Mouse (Mus musculus): ENCODE results near the gene Bmyc. TPM values are rescaled to one million over a fixed set of nuclear protein-coding genes. Genes with fewer than 3 reads are reported as not detected.
"Not testable (repeated sequence)": the region's sequence is repeated elsewhere in the genome, so short reads cannot be mapped to it uniquely, and the experiment has no call there.

Gene Bmyc
- polyA plus RNA-seq, 1 experiment: 36.4 TPM

- Histone ChIP-seq H3K4me1 (replicated peaks; ENCODE audit: control insufficient read depth, insufficient read depth, low read length) (no peaks in the 10 kb centered on the region), H3K27me3 (ENCODE audit: control insufficient read depth, insufficient read depth, low read length) (no peaks in the 10 kb centered on the region), H3K36me3 (ENCODE audit: control insufficient read depth, insufficient read depth, low read length) (no peaks in the 10 kb centered on the region), H3K4me3 (ENCODE audit: control insufficient read depth, insufficient read depth, low read length) (no peak overlapping the region), H3K27ac (ENCODE audit: control insufficient read depth, insufficient read depth, low read length) (no peak overlapping the region)
- no peak for DNase-seq
- no peak for TF ChIP-seq CTCF (IDR thresholded peaks at IDR 0.05; ENCODE audit: borderline replicate concordance, control insufficient read depth, extremely low read depth, insufficient read depth, low read length, poor library complexity)
- TF ChIP-seq POLR2A (IDR thresholded peaks at IDR 0.05; ENCODE audit: control insufficient read depth, extremely low read depth, insufficient read depth, low read length, poor library complexity): no peak
Measured at GRCm38 (mm10) chr2:25717222-25717621, 10.7 kb downstream of the Bmyc start.

DNA sequence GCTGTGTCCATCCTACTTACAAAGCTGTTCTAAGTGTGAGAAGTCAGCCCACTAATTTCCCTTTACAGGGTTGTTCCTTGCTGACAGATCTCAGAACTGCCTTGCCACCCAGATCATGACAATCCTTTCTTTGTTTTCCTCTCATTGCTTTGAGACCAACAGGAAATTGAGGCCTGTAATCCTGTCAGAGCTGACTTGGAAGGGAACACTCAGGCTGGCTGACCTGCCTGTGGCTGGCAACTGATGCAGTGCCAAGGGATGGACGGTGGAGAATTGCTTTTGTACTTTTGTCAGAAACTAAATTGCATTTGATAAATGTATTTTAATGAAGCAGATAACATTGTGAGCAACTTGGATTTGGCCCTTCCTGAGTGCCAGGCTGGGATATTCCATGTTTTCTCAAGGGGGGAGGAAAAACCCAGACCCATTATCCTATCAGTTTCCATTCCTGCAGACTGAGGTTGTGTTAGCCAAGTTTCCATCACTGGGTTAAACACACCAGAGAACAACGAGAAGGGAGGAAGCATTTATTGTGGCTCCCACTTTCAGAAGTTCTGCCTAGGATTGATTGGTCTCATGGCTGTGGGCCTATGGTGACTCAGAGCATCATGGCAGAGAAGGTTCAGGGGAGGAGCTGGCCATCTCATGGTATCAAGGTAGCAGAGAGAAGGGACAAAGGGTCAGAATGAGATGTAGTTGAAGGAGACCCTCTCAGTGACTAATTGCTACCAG lies 26.8 kb downstream of the Bmyc start:
- Histone ChIP-seq H3K4me1 (replicated peaks; ENCODE audit: control insufficient read depth, insufficient read depth, low read length) (no peaks in the 10 kb centered on the region), H3K36me3 (ENCODE audit: control insufficient read depth, insufficient read depth, low read length) (no peaks in the 10 kb centered on the region), H3K27ac (ENCODE audit: control insufficient read depth, insufficient read depth, low read length) (no peak overlapping the region), H3K4me3 (ENCODE audit: control insufficient read depth, insufficient read depth, low read length) (no peak overlapping the region), H3K27me3 (ENCODE audit: control insufficient read depth, insufficient read depth, low read length) (no peaks in the 10 kb centered on the region)
- WGBS: 58% methylated on average over 2 of the region's 2 CpGs
- TF ChIP-seq CTCF (IDR thresholded peaks at IDR 0.05; ENCODE audit: borderline replicate concordance, control insufficient read depth, extremely low read depth, insufficient read depth, low read length, poor library complexity): no peak
- no peak for TF ChIP-seq POLR2A (IDR thresholded peaks at IDR 0.05; ENCODE audit: control insufficient read depth, extremely low read depth, insufficient read depth, low read length, poor library complexity)
- no peak for DNase-seq

- H3K36me3 ChIP-seq (ENCODE audit: control insufficient read depth, insufficient read depth, low read length); H3K27ac ChIP-seq (ENCODE audit: control insufficient read depth, insufficient read depth, low read length); H3K4me1 ChIP-seq (replicated peaks; ENCODE audit: control insufficient read depth, insufficient read depth, low read length); H3K27me3 ChIP-seq (ENCODE audit: control insufficient read depth, insufficient read depth, low read length); H3K4me3 ChIP-seq (ENCODE audit: control insufficient read depth, insufficient read depth, low read length); DNase-seq: not testable (repeated sequence)
- WGBS: 94% methylated on average over 3 of the region's 3 CpGs
Measured at GRCm38 (mm10) chr2:25736709-25737108, 30.2 kb downstream of the Bmyc start, which contains the start of gene Obp2b. Obp2b (plus strand) TSS chr2:25737009.

- 32% methylated on average over 1 of the region's 1 CpGs for WGBS
- no peak for DNase-seq
- Histone ChIP-seq H3K4me3 (ENCODE audit: control insufficient read depth, insufficient read depth, low read length) (no peak overlapping the region), H3K4me1 (replicated peaks; ENCODE audit: control insufficient read depth, insufficient read depth, low read length) (no peaks in the 10 kb centered on the region), H3K27ac (ENCODE audit: control insufficient read depth, insufficient read depth, low read length) (no peak overlapping the region), H3K36me3 (ENCODE audit: control insufficient read depth, insufficient read depth, low read length) (no peaks in the 10 kb centered on the region), H3K27me3 (ENCODE audit: control insufficient read depth, insufficient read depth, low read length) (no peaks in the 10 kb centered on the region)
- TF ChIP-seq CTCF (IDR thresholded peaks at IDR 0.05; ENCODE audit: borderline replicate concordance, control insufficient read depth, extremely low read depth, insufficient read depth, low read length, poor library complexity) (no peak), POLR2A (IDR thresholded peaks at IDR 0.05; ENCODE audit: control insufficient read depth, extremely low read depth, insufficient read depth, low read length, poor library complexity) (no peak)
Measured at GRCm38 (mm10) chr2:25741671-25742070, 35.1 kb downstream of the Bmyc start.

DNA sequence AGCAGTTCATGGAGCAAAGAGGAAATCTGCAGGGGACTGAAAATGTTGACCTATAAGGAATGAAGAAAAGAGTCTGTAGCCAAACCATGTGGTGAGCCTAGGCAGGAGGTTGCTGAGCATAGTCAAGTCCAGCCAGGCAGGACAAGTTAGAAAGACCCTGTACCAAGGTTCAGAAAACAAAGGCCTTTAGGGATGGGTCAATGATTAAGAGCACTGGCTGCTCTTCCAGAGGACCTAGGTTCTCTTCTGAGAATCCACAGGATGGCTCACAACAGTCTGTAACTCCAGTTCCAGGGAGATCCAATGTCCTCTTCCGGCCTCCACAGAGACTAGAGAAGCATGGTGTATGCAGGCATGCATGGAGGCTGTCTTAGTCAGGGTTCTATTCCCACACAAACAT lies 47.7 kb downstream of the Bmyc start:
- DNase-seq: no peak
- Histone ChIP-seq H3K4me1 (replicated peaks; ENCODE audit: control insufficient read depth, insufficient read depth, low read length) (no peaks in the 10 kb centered on the region), H3K27me3 (ENCODE audit: control insufficient read depth, insufficient read depth, low read length) (no peaks in the 10 kb centered on the region), H3K4me3 (ENCODE audit: control insufficient read depth, insufficient read depth, low read length) (no peak overlapping the region), H3K36me3 (ENCODE audit: control insufficient read depth, insufficient read depth, low read length) (no peaks in the 10 kb centered on the region), H3K27ac (ENCODE audit: control insufficient read depth, insufficient read depth, low read length) (no peak overlapping the region)
- WGBS: 94% methylated on average over 1 of the region's 1 CpGs
- no peak for TF ChIP-seq POLR2A (IDR thresholded peaks at IDR 0.05; ENCODE audit: control insufficient read depth, extremely low read depth, insufficient read depth, low read length, poor library complexity)
- TF ChIP-seq CTCF (IDR thresholded peaks at IDR 0.05; ENCODE audit: borderline replicate concordance, control insufficient read depth, extremely low read depth, insufficient read depth, low read length, poor library complexity): no peak

Other genes with a start within 250 kb of the Bmyc start
- 11.6 and 17.3 TPM in 2 replicates for gene Clic3, start 249.9 kb upstream of the Bmyc start, polyA plus RNA-seq (2012; rRNA removed)
- gene Paxx, start 245.6 kb upstream of the Bmyc start, polyA plus RNA-seq (2012; rRNA removed): 165 and 192 TPM in 2 replicates
- gene Ptgds, start 236.7 kb upstream of the Bmyc start, polyA plus RNA-seq (2012; rRNA removed): 4.4 and 13.8 TPM in 2 replicates
- gene Lcn12, start 212.8 kb upstream of the Bmyc start, polyA plus RNA-seq (2012; rRNA removed): not detected in 2 replicates
- 59.2 and 77.5 TPM in 2 replicates for gene Fbxw5, start 206.0 kb upstream of the Bmyc start, polyA plus RNA-seq (2012; rRNA removed)
- 4.7 and 5.0 TPM in 2 replicates for gene C8g, start 205.0 kb upstream of the Bmyc start, polyA plus RNA-seq (2012; rRNA removed)
- 47.7 and 49.9 TPM in 2 replicates for gene Traf2, start 159.8 kb upstream of the Bmyc start, polyA plus RNA-seq (2012; rRNA removed)
- 142 and 152 TPM in 2 replicates for gene Edf1, start 148.9 kb upstream of the Bmyc start, polyA plus RNA-seq (2012; rRNA removed)
- 18.9 and 25.8 TPM in 2 replicates for gene Mamdc4, start 131.9 kb upstream of the Bmyc start, polyA plus RNA-seq (2012; rRNA removed)
- gene Phpt1, start 131.5 kb upstream of the Bmyc start, polyA plus RNA-seq (2012; rRNA removed): 73.6 and 94.7 TPM in 2 replicates
- gene Ajm1, start 125.0 kb upstream of the Bmyc start, polyA plus RNA-seq (2012; rRNA removed): 7.0 and 7.4 TPM in 2 replicates
- gene Rabl6, start 98.2 kb upstream of the Bmyc start, polyA plus RNA-seq (2012; rRNA removed): 83.4 and 89.6 TPM in 2 replicates
- gene Ccdc183, start 89.1 kb upstream of the Bmyc start, polyA plus RNA-seq (2012; rRNA removed): not detected in 2 replicates
- gene Tmem141, start 84.7 kb upstream of the Bmyc start, polyA plus RNA-seq (2012; rRNA removed): 4.9 and 12.3 TPM in 2 replicates
- 7.8 TPM in 2 replicates for gene Fcna, start 78.7 kb upstream of the Bmyc start, polyA plus RNA-seq (2012; rRNA removed)
- gene Lcn8, start 53.6 kb upstream of the Bmyc start, polyA plus RNA-seq (2012; rRNA removed): 0.24 TPM in 1 of 2 replicates, not detected in the other
- gene Lcn5, start 48.8 kb upstream of the Bmyc start, polyA plus RNA-seq (2012; rRNA removed): not detected in 2 replicates
- 0.20 and 0.26 TPM in 2 replicates for gene Lcn6, start 30.0 kb upstream of the Bmyc start, polyA plus RNA-seq (2012; rRNA removed)
- 0.73 and 0.84 TPM in 2 replicates for gene Lcn10, start 24.0 kb upstream of the Bmyc start, polyA plus RNA-seq (2012; rRNA removed)
- gene Obp2a, start 6.7 kb upstream of the Bmyc start, polyA plus RNA-seq (2012; rRNA removed): 0.45 and 0.54 TPM in 2 replicates
- gene Obp2b, start 30.3 kb downstream of the Bmyc start, polyA plus RNA-seq (2012; rRNA removed): not detected in 2 replicates
- 0.16 TPM in 1 of 2 replicates, not detected in the other for gene Lcn3, start 58.8 kb downstream of the Bmyc start, polyA plus RNA-seq (2012; rRNA removed)
- gene Lcn11, start 70.3 kb downstream of the Bmyc start, polyA plus RNA-seq (2012; rRNA removed): 0.23 and 0.49 TPM in 2 replicates
- 1.0 and 2.4 TPM in 2 replicates for gene Gm13539, start 75.5 kb downstream of the Bmyc start, polyA plus RNA-seq (2012; rRNA removed)
- not detected in 2 replicates for gene Glt6d1, start 109.1 kb downstream of the Bmyc start, polyA plus RNA-seq (2012; rRNA removed)
- gene Lcn9, start 116.4 kb downstream of the Bmyc start, polyA plus RNA-seq (2012; rRNA removed): not detected in 2 replicates
- 0.09 and 0.18 TPM in 2 replicates for gene Sohlh1, start 140.5 kb downstream of the Bmyc start, polyA plus RNA-seq (2012; rRNA removed)
- gene Kcnt1, start 157.0 kb downstream of the Bmyc start, polyA plus RNA-seq (2012; rRNA removed): 1.1 and 1.2 TPM in 2 replicates

All from thymus, adult 2 months (tissue).